Mouse (Mus musculus): ENCODE results near the gene Smox. TPM values are rescaled to one million over a fixed set of nuclear protein-coding genes. Genes with fewer than 3 reads are reported as not detected.

Gene Smox
- polyA plus RNA-seq, 1 experiment from 2014 or later, result 36.3 TPM

DNA sequence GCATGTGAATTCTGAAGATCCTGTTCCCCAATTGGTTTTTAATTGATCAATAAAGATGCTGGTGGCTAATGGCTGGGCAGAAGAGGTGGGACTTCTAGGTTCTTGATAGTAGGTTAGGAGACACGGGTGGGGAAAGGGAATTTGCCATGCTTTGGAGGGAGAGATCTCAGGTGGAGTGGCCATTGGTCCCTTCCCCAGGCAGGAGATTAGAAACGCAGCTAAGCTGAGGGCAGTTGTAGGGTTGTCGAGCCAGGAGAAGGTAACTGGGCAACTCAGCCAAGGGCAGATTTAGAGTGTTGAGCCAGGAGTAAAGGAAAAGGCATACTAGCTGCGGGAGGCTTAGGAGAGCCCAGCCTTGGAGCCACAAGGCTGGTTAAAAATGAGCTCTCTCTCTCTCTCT lies 3.0 kb upstream of the Smox start:
- WGBS, result 68% methylated on average over 4 of the region's 4 CpGs

DNA sequence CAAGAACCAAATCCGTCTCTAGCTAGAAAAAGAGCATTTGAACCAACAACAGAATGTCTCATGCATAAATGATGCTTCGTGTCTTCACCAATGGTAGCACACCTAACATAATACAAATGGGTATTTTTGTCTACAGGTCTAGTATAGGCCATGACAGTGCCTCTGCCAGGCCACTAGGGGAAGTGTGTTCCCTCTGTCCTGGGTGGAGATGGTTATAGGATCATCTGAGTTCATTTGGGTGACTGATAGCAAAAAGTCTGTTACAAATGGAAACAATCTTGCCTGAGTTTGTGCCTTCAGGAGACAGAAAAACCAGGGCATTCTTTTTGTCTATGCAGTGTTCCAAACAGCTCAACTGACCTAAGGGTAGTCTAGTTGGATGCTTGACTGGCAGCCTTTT lies 2.4 kb upstream of the Smox start:
- H3K4me2 ChIP-seq, result no peak overlapping the region
- H3K27ac ChIP-seq (ENCODE audit: low read depth, low read length), result no peak overlapping the region
- 78% methylated on average over 2 of the region's 2 CpGs for WGBS
- no peaks in the 10 kb centered on the region for H3K9me3 ChIP-seq (ENCODE audit: control insufficient read depth, low read length)
- peaks cover 10% of the 10 kb centered on the region for H3K4me1 ChIP-seq (replicated peaks; ENCODE audit: control insufficient read depth, insufficient read depth, low read length)
- ATAC-seq (replicated peaks; ENCODE audit: low FRiP score) (no peak), DNase-seq (ENCODE audit: low spot score) (no peak)
- no peak overlapping the region for H3K9ac ChIP-seq (ENCODE audit: low read depth, low read length)
- no peak overlapping the region for H3K4me3 ChIP-seq (ENCODE audit: low read depth, low read length)
- H3K36me3 ChIP-seq (ENCODE audit: control insufficient read depth, insufficient read depth, low read length), result no peaks in the 10 kb centered on the region
- H3K27me3 ChIP-seq (replicated peaks; ENCODE audit: control insufficient read depth, insufficient read depth, low read length), result no peaks in the 10 kb centered on the region

More for the DNA sequence above, 3.0 kb upstream of the Smox start:
- Histone ChIP-seq H3K4me2 (no peak overlapping the region), H3K36me3 (ENCODE audit: control insufficient read depth, insufficient read depth, low read length) (no peaks in the 10 kb centered on the region), H3K4me3 (ENCODE audit: low read depth, low read length) (no peak overlapping the region), H3K27ac (ENCODE audit: low read depth, low read length) (no peak overlapping the region), H3K27me3 (replicated peaks; ENCODE audit: control insufficient read depth, insufficient read depth, low read length) (no peaks in the 10 kb centered on the region), H3K9me3 (ENCODE audit: control insufficient read depth, low read length) (no peaks in the 10 kb centered on the region), H3K9ac (ENCODE audit: low read depth, low read length) (no peak overlapping the region), H3K4me1 (replicated peaks; ENCODE audit: control insufficient read depth, insufficient read depth, low read length) (peaks cover 4% of the 10 kb centered on the region)
- ATAC-seq (replicated peaks; ENCODE audit: low FRiP score) (no peak), DNase-seq (ENCODE audit: low spot score) (no peak)

DNA sequence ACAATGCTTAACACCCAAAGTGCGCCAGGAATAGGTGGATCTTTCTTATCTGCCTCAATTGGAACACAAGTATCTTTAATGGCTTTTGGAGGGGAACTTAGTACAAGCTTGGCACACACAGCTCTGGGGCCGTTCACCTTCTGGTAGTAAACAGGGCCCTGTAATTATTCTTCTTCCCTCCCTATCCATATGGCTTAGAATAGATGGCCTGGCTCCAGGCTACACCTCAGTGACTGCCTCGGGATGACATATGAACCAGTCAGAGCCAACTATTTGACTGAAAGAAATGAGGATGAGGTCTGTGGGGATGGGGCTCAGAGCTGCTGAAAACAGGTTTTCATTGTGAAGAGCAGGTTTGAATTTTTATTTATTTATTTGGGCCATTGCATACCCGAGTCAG lies 1.7 kb upstream of the Smox start:
- Histone ChIP-seq H3K27ac (ENCODE audit: low read depth, low read length) (no peak overlapping the region), H3K4me3 (ENCODE audit: low read depth, low read length) (no peak overlapping the region), H3K27me3 (replicated peaks; ENCODE audit: control insufficient read depth, insufficient read depth, low read length) (no peaks in the 10 kb centered on the region), H3K9me3 (ENCODE audit: control insufficient read depth, low read length) (no peaks in the 10 kb centered on the region), H3K4me2 (no peak overlapping the region), H3K4me1 (replicated peaks; ENCODE audit: control insufficient read depth, insufficient read depth, low read length) (peaks cover 11% of the 10 kb centered on the region), H3K36me3 (ENCODE audit: control insufficient read depth, insufficient read depth, low read length) (no peaks in the 10 kb centered on the region), H3K9ac (ENCODE audit: low read depth, low read length) (no peak overlapping the region)
- ATAC-seq (replicated peaks; ENCODE audit: low FRiP score) (no peak), DNase-seq (ENCODE audit: low spot score) (no peak)
- WGBS, result 68% methylated on average over 4 of the region's 4 CpGs

- no peaks in the 10 kb centered on the region for H3K36me3 ChIP-seq (ENCODE audit: control insufficient read depth, insufficient read depth, low read length)
- H3K4me2 ChIP-seq, result peak overlapping the region; percentile 91
- H3K9ac ChIP-seq (ENCODE audit: low read depth, low read length), result peak overlapping the region; percentile 90
- peaks cover 32% of the 10 kb centered on the region for H3K4me1 ChIP-seq (replicated peaks; ENCODE audit: control insufficient read depth, insufficient read depth, low read length)
- no peaks in the 10 kb centered on the region for H3K27me3 ChIP-seq (replicated peaks; ENCODE audit: control insufficient read depth, insufficient read depth, low read length)
- ATAC-seq (replicated peaks; ENCODE audit: low FRiP score) (peak; percentile 97), DNase-seq (ENCODE audit: low spot score) (peak; percentile 83)
- H3K4me3 ChIP-seq (ENCODE audit: low read depth, low read length), result peak overlapping the region; percentile 87
- H3K27ac ChIP-seq (ENCODE audit: low read depth, low read length), result peak overlapping the region; percentile 62
- WGBS, result under 1% methylated on average over 78 of the region's 102 CpGs
- no peaks in the 10 kb centered on the region for H3K9me3 ChIP-seq (ENCODE audit: control insufficient read depth, low read length)
Observed at GRCm38 (mm10) chr2:131491707-131492595, 655 bp downstream of the Smox start.

DNA sequence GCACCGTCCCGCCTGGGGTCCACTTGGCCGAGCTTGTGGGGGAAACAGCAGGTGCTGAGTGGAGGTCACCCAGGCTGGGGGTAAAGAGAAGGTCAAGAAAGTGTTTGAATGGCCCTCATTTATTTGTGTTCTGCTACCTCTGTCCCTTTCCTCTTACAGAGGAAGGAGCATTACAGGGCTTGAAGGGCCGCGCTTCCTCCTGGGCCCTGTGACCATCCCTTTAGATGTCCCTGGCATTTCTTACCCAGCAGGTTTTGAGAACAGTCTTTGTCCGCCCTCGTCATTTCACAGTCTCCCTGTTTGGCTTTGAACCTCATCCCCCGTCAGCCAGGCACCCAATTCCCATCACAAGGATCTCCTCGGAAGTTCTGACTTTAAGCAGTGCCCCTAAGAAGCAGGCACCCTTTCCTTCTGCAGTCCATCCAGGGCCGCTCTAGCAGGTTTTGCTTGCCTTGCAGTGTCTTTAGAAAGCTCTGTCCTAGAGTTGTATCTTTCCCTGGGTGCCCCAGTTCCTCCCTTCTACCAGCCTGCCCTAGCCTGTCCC lies 1.4 kb downstream of the Smox start:
- no peaks in the 10 kb centered on the region for H3K9me3 ChIP-seq (ENCODE audit: control insufficient read depth, low read length)
- DNase-seq (ENCODE audit: low spot score) (peak; percentile 38), ATAC-seq (replicated peaks; ENCODE audit: low FRiP score) (no peak)
- peak overlapping the region; percentile 87 for H3K4me3 ChIP-seq (ENCODE audit: low read depth, low read length)
- 0 out of 2 replicates have a peak overlapping the region, but pooled peaks have one; percentile 4 for H3K27ac ChIP-seq (ENCODE audit: low read depth, low read length)
- H3K4me2 ChIP-seq, result peak overlapping the region; percentile 91
- H3K4me1 ChIP-seq (replicated peaks; ENCODE audit: control insufficient read depth, insufficient read depth, low read length), result peaks cover 38% of the 10 kb centered on the region
- H3K27me3 ChIP-seq (replicated peaks; ENCODE audit: control insufficient read depth, insufficient read depth, low read length), result no peaks in the 10 kb centered on the region
- WGBS, result 22% methylated on average over 10 of the region's 10 CpGs
- peak overlapping the region; percentile 90 for H3K9ac ChIP-seq (ENCODE audit: low read depth, low read length)
- H3K36me3 ChIP-seq (ENCODE audit: control insufficient read depth, insufficient read depth, low read length), result no peaks in the 10 kb centered on the region

- WGBS, result 38% methylated on average over 5 of the region's 5 CpGs
- Histone ChIP-seq H3K27me3 (replicated peaks; ENCODE audit: control insufficient read depth, insufficient read depth, low read length) (no peaks in the 10 kb centered on the region), H3K27ac (ENCODE audit: low read depth, low read length) (no peak overlapping the region), H3K9me3 (ENCODE audit: control insufficient read depth, low read length) (no peaks in the 10 kb centered on the region), H3K9ac (ENCODE audit: low read depth, low read length) (no peak overlapping the region), H3K4me3 (ENCODE audit: low read depth, low read length) (peak overlapping the region; percentile 87), H3K4me2 (peak overlapping the region; percentile 91), H3K4me1 (replicated peaks; ENCODE audit: control insufficient read depth, insufficient read depth, low read length) (peaks cover 46% of the 10 kb centered on the region), H3K36me3 (ENCODE audit: control insufficient read depth, insufficient read depth, low read length) (no peaks in the 10 kb centered on the region)
- no peak for ATAC-seq (replicated peaks; ENCODE audit: low FRiP score)
- no peak for DNase-seq (ENCODE audit: low spot score)
Observed at GRCm38 (mm10) chr2:131493446-131493845, 2.1 kb downstream of the Smox start.

GRCm38 (mm10) chr2:131495256-131495655 lies 4.0 kb downstream of the Smox start:
- Histone ChIP-seq H3K9ac (ENCODE audit: low read depth, low read length) (peak overlapping the region; percentile 26; the same call in 1 of the 2 replicates), H3K4me2 (peak overlapping the region; percentile 91; the same call in 1 of the 2 replicates), H3K36me3 (ENCODE audit: control insufficient read depth, insufficient read depth, low read length) (no peaks in the 10 kb centered on the region), H3K4me1 (replicated peaks; ENCODE audit: control insufficient read depth, insufficient read depth, low read length) (peaks cover 56% of the 10 kb centered on the region), H3K27ac (ENCODE audit: low read depth, low read length) (no peak overlapping the region), H3K27me3 (replicated peaks; ENCODE audit: control insufficient read depth, insufficient read depth, low read length) (no peaks in the 10 kb centered on the region), H3K9me3 (ENCODE audit: control insufficient read depth, low read length) (no peaks in the 10 kb centered on the region), H3K4me3 (ENCODE audit: low read depth, low read length) (no peak overlapping the region)
- ATAC-seq (replicated peaks; ENCODE audit: low FRiP score), result no peak
- no peak for DNase-seq (ENCODE audit: low spot score)
- 79% methylated on average over 3 of the region's 3 CpGs for WGBS

- 78% methylated on average over 5 of the region's 5 CpGs for WGBS
- DNase-seq (ENCODE audit: low spot score) (no peak), ATAC-seq (replicated peaks; ENCODE audit: low FRiP score) (no peak)
- Histone ChIP-seq H3K9me3 (ENCODE audit: control insufficient read depth, low read length) (no peaks in the 10 kb centered on the region), H3K27me3 (replicated peaks; ENCODE audit: control insufficient read depth, insufficient read depth, low read length) (no peaks in the 10 kb centered on the region), H3K4me3 (ENCODE audit: low read depth, low read length) (no peak overlapping the region), H3K4me2 (peak overlapping the region; percentile 8; the same call in 1 of the 2 replicates), H3K36me3 (ENCODE audit: control insufficient read depth, insufficient read depth, low read length) (no peaks in the 10 kb centered on the region), H3K9ac (ENCODE audit: low read depth, low read length) (no peak overlapping the region), H3K27ac (ENCODE audit: low read depth, low read length) (peak overlapping the region; percentile 72; the same call in 1 of the 2 replicates), H3K4me1 (replicated peaks; ENCODE audit: control insufficient read depth, insufficient read depth, low read length) (peaks cover 56% of the 10 kb centered on the region)
Observed at GRCm38 (mm10) chr2:131496125-131496820, 5.0 kb downstream of the Smox start.

Data from liver, embryonic 11.5 days (tissue).